Mouse (Mus musculus) kidney, embryonic 15.5 days (tissue): ENCODE measurements around the gene H2afx. TPM values are rescaled to one million over a fixed set of nuclear protein-coding genes. Genes with fewer than 3 reads are reported as not detected.
"Not testable (repeated sequence)": the region's sequence is repeated elsewhere in the genome, so short reads cannot be mapped to it uniquely, and the experiment has no call there.

Experiments used
- ATAC-seq: fragments of 200-750 bp; cut with Nextera tagmentation; replicated peaks from 2 replicates; pipeline ENCODE4 v1.8.0; 2017; ENCODE audit warnings: moderate TSS enrichment; ENCODE audit not compliant: low FRiP score
- H3K27ac ChIP-seq: fragments of 300-500 bp; sonication (generic); 2 replicates; pipeline ENCODE4 v1.5.1; 2015; ENCODE audit warnings: mild to moderate bottlenecking, inconsistent platforms
- H3K27me3 ChIP-seq: fragments of 300-500 bp; sonication (generic); 2 replicates; pipeline ENCODE4 v1.6.1; 2015; ENCODE audit warnings: inconsistent platforms
- H3K36me3 ChIP-seq: fragments of 300-500 bp; sonication (generic); 2 replicates; pipeline ENCODE4 v1.6.1; 2015; ENCODE audit warnings: inconsistent platforms
- H3K4me1 ChIP-seq: fragments of 300-500 bp; sonication (generic); 2 replicates; pipeline ENCODE4 v1.6.1; 2015; ENCODE audit warnings: inconsistent platforms
- H3K4me2 ChIP-seq: fragments of 300-500 bp; sonication (generic); 2 replicates; pipeline ENCODE4 v1.6.1; 2015; ENCODE audit warnings: moderate library complexity, mild to moderate bottlenecking, inconsistent platforms
- H3K4me3 ChIP-seq: fragments of 300-500 bp; sonication (generic); replicated peaks from 2 replicates; pipeline ENCODE4 v1.5.1; 2015; ENCODE audit warnings: mild to moderate bottlenecking, inconsistent platforms
- H3K9ac ChIP-seq: fragments of 300-500 bp; sonication (generic); 2 replicates; pipeline ENCODE4 v1.6.1; 2015; ENCODE audit warnings: mild to moderate bottlenecking, inconsistent platforms
- H3K9me3 ChIP-seq: fragments of 300-500 bp; sonication (generic); replicated peaks from 2 replicates; pipeline ENCODE4 v1.6.1; 2016; ENCODE audit warnings: inconsistent platforms
- WGBS: fragments of 180-500 bp; shearing (Covaris S2); methylation state at CpG from one replicate; pipeline ENCODE4 v1.1.7; 2015; ENCODE audit warnings: mixed read lengths; 5-methylcytosine and 5-hydroxymethylcytosine counted together
- microRNA-seq: library from miRNA; unstranded; fragments of <30 nt; microRNA quantifications from one replicate; pipeline ENCODE4, GENCODE M21; 2016
- polyA plus RNA-seq: library from polyadenylated mRNA; unstranded; fragments of >200 nt; fragmentation: Nextera tagmentation; extraction: Ambion mirVana; gene quantifications from 2 replicates; pipeline ENCODE4 v1.2.1, GENCODE M21; 2015

Gene H2afx
- polyA plus RNA-seq, 1 experiment from 2014 or later = 426 TPM

DNA sequence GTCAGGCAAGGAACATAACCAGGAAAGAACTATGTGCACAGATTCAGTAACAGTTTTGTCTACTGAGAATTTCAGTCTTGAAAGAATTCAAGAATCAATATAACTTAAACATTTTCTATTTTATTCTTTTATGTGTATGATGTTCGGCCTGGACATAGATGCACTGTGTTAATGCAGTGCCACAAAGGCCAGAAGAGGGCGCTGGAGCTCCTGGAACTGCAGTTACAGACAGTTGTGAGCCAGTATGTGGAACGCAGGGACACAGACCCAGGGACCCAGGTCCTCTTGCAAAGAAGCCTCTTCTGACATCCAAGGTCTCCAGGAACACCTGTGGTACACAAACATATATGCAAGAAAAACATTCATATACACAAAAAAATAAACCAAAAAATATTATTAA, 30.0 kb downstream of the H2afx start:
- Histone ChIP-seq H3K4me3 (no peak overlapping the region), H3K9ac (no peak overlapping the region), H3K36me3 (peaks cover 5% of the 10 kb centered on the region), H3K27ac (no peak overlapping the region), H3K4me2 (no peak overlapping the region), H3K9me3 (no peaks in the 10 kb centered on the region), H3K27me3 (no peaks in the 10 kb centered on the region), H3K4me1 (peaks cover 8% of the 10 kb centered on the region)
- WGBS = 59% methylated on average over 3 of the region's 3 CpGs
- no peak for ATAC-seq

DNA sequence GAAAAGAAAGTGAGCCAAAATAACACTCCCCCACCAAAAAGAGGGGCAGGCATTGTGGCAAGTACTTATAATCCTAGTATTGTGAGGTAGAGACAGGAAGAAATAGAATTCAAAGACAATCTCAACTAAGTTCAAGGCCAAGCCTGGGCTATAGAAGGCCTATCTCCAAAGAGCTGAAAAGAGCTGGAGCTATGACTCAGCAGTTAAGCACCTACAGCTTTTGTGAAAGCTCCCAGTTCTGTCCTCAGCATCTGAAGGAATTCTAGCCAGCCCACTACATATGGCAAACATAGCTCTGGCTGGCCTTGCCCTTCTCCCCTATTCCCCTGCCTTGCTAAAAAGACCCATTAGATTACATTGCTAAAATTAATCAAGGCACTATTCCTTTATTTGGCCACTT, 38.9 kb downstream of the H2afx start:
- Histone ChIP-seq H3K4me3 (no peak overlapping the region), H3K9ac (no peak overlapping the region), H3K27me3 (no peaks in the 10 kb centered on the region), H3K36me3 (no peaks in the 10 kb centered on the region), H3K9me3 (no peaks in the 10 kb centered on the region), H3K4me2 (no peak overlapping the region), H3K4me1 (peaks cover 4% of the 10 kb centered on the region), H3K27ac (no peak overlapping the region)
- ATAC-seq = no peak

DNA sequence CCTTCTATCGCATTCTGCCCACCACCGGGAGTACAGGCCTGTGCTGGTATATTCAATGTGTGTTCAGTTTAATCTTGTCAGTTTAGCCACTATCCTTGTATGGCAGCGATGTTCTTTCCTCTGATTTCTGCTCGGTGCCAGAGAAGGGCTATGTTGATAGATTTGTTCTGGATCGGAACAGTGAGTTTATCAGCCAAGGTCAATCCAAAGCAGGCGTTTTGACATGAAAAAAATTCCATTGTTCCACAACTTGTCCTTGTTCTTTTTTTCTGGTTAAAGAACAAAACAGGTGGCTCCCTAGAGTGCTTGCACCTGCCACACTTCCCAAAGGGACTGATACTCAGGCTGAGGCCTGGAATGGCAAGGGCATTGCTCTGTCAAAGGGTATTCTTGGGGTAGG, 41.6 kb downstream of the H2afx start:
- Histone ChIP-seq H3K4me1 (peaks cover 21% of the 10 kb centered on the region), H3K36me3 (peaks cover 6% of the 10 kb centered on the region), H3K4me3 (no peak overlapping the region), H3K27me3 (no peaks in the 10 kb centered on the region), H3K9ac (no peak overlapping the region), H3K4me2 (no peak overlapping the region), H3K27ac (no peak overlapping the region), H3K9me3 (no peaks in the 10 kb centered on the region)
- WGBS = 89% methylated on average over 6 of the region's 6 CpGs
- no peak for ATAC-seq

DNA sequence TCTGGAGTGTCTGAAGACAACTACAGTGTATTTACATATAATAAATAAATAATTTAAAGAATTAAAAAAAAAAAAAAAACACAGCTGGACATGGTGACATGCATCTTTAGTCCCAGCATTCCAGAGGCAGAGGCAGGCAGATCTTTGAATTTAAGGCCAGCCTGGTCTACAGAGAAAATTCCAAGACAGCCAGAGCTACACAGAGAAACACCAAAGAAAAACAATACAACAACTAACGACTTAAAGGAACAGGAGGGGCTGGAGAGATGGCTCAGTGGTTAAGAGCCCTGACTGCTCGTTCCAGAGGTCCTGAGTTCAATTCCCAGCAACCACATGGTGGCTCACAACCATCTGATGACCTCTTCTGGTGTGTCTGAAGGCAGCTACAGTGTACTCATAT, 42.8 kb downstream of the H2afx start:
- ATAC-seq, H3K9ac ChIP-seq, H3K27ac ChIP-seq, H3K27me3 ChIP-seq, H3K4me3 ChIP-seq, H3K4me2 ChIP-seq, H3K9me3 ChIP-seq: not testable (repeated sequence)
- WGBS = 81% methylated on average over 2 of the region's 2 CpGs
- Histone ChIP-seq H3K4me1 (peaks cover 21% of the 10 kb centered on the region), H3K36me3 (peaks cover 18% of the 10 kb centered on the region)

DNA sequence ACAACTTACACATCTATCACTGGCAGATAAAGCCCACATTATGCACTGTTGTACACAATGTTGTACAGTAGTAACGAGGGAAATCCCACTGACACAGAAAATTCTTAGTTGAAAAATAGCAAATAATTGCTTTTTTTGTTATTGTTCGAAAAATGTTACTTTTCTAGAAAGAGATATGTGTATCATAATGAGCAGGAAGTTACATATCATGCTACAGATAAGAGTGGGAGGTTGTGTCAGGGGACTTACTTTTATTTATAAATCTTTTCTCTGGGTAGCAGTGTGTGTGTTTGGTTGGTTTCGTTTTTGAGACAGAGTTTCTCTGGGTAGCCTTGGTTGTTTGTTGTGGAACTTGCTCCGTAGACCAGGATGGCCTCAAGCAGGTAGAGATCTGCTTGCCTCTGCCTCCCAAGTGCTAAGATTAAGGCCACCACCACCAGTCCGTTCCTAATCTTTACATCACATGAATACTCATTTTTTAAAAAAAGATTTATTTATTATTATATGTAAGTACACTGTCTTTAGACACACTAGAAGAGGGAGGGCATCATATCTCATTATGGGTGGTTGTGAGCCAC, 43.7 kb downstream of the H2afx start:
- Histone ChIP-seq H3K9ac (peak overlapping the region; percentile 65), H3K4me3 (peak overlapping the region; percentile 77), H3K4me1 (peaks cover 21% of the 10 kb centered on the region), H3K27ac (peak overlapping the region; percentile 83), H3K36me3 (peaks cover 27% of the 10 kb centered on the region), H3K9me3 (no peaks in the 10 kb centered on the region), H3K27me3 (no peaks in the 10 kb centered on the region), H3K4me2 (peak overlapping the region; percentile 76)
- ATAC-seq = no peak
- 84% methylated on average over 5 of the region's 5 CpGs for WGBS

DNA sequence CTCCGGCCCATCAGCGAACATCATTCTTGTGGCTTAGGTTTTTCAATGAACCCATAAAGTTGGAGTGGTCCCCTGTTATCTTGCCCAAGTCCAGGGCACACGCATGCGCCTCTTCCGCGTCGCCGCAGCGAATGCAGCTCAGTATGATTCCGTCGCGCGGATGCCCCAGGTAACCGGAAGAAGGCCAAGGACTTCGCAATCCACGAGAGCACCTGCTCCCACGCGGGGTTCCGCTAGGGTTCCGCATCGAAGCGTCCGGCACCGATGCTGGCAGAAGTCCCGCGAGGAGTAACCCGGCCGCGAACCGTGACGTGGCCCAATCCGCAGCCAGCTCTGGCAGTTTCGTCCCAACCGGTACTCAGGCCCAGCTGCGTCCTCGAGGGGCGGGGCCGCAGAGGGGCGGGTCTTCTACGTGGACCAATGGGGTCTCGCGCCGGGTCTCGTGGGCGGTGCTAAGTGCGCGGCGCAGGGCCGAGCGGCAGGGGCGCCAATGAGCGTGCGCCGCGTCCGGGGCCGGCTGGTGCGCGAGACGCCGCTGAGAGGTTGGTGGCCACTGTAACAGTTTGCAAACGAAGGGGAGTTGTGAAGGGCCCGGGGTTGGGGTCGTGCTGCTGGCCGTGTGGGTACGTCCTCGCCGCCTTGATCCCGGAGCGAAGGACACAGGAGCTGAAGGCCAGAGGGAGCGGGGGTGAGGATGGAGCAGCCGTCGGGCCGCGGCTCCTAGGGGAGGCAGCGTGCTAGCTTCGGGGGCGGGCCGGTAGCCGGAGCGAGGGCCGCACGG, 44.8 kb downstream of the H2afx start, which contains the start of gene Hyou1:
Hyou1 (plus strand) TSS at position 437 of the 781 bp plus-strand sequence.
- ATAC-seq = peak; percentile 98
- Histone ChIP-seq H3K4me3 (peak within 1 kb of the TSS; percentile 77), H3K4me1 (peaks cover 21% of the 10 kb centered on the region), H3K27ac (peak within 1 kb of the TSS; percentile 87), H3K4me2 (peak within 1 kb of the TSS; percentile 76), H3K9ac (peak within 1 kb of the TSS; percentile 91), H3K27me3 (no peaks in the 10 kb centered on the region), H3K9me3 (no peaks in the 10 kb centered on the region), H3K36me3 (peaks cover 37% of the 10 kb centered on the region)
- WGBS = under 1% methylated on average over 83 of the region's 83 CpGs

DNA sequence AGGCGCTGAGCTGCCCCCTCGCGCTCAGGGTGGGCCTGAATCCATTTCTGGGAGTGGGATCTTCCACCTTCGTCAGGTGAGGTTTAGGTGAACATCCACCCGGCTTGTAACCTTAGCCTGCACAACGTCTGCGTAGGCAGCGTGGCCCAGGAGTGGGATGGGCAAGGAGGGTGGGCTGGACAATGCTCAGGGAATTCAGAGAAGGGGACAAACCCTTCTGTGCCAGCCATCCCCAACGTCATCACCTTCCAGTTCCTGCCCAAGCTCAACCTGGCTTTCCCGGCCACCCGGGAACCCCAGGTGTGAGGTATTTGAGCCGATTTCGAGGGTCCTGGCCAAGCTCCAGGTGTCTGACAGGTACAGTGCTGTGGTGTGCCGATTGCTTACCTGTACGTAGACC, 45.4 kb downstream of the H2afx start:
- ATAC-seq = peak; percentile 27
- no peaks in the 10 kb centered on the region for H3K9me3 ChIP-seq
- WGBS = 9% methylated on average over 15 of the region's 15 CpGs

DNA sequence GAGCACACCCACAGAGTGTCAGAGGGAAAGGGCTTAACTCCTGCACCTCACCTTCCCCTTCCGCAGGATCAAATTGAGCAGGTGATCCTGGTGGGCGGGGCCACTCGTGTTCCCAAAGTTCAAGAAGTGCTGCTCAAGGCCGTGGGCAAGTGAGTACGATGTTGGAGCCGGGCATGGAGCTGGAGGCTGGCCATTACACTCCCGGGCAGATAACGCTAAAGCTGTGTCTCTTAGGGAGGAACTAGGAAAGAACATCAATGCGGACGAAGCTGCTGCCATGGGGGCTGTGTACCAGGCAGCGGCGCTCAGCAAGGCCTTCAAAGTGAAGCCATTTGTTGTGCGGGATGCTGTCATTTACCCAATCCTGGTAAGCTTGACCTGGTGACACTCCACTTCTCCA, 50.1 kb downstream of the H2afx start:
- Histone ChIP-seq H3K27me3 (no peaks in the 10 kb centered on the region), H3K27ac (no peak overlapping the region), H3K9ac (no peak overlapping the region), H3K4me3 (no peak overlapping the region), H3K4me2 (no peak overlapping the region), H3K36me3 (peaks cover 90% of the 10 kb centered on the region), H3K4me1 (peaks cover 13% of the 10 kb centered on the region), H3K9me3 (no peaks in the 10 kb centered on the region)
- ATAC-seq = no peak
- 87% methylated on average over 13 of the region's 13 CpGs for WGBS

More for the DNA sequence above, 45.4 kb downstream of the H2afx start:
- Histone ChIP-seq H3K36me3 (peaks cover 43% of the 10 kb centered on the region), H3K4me3 (peak overlapping the region; percentile 77), H3K4me2 (peak overlapping the region; percentile 76), H3K27ac (peak overlapping the region; percentile 87), H3K27me3 (no peaks in the 10 kb centered on the region), H3K9ac (peak overlapping the region; percentile 91), H3K4me1 (peaks cover 21% of the 10 kb centered on the region)

Small RNA genes within 50 kb of the gene (microRNA-seq; reads per million reads assigned to microRNA genes)
- not detected for gene Gm44335

Other genes with a start within 250 kb of the H2afx start
- gene Mfrp, start 233.0 kb upstream of the H2afx start, polyA plus RNA-seq = 0.13 TPM in 1 of 2 replicates, not detected in the other
- gene C1qtnf5, start 227.4 kb upstream of the H2afx start, polyA plus RNA-seq = 4.5 and 5.2 TPM in 2 replicates
- gene Gm49380, start 221.2 kb upstream of the H2afx start, polyA plus RNA-seq = 0.17 and 0.21 TPM in 2 replicates
- gene Rnf26, start 221.2 kb upstream of the H2afx start, polyA plus RNA-seq = 70.9 and 78.3 TPM in 2 replicates
- gene Mcam, start 200.2 kb upstream of the H2afx start, polyA plus RNA-seq = 44.2 and 47.0 TPM in 2 replicates
- gene Cbl, start 100.6 kb upstream of the H2afx start, polyA plus RNA-seq = 18.6 and 22.9 TPM in 2 replicates
- gene Ccdc153, start 94.0 kb upstream of the H2afx start, polyA plus RNA-seq = not detected in 2 replicates
- gene Pdzd3, start 83.2 kb upstream of the H2afx start, polyA plus RNA-seq = 7.8 and 8.5 TPM in 2 replicates
- 6.5 and 7.9 TPM in 2 replicates for gene Nlrx1, start 66.1 kb upstream of the H2afx start, polyA plus RNA-seq
- gene Abcg4, start 46.1 kb upstream of the H2afx start, polyA plus RNA-seq = 2.5 and 3.4 TPM in 2 replicates
- gene Hinfp, start 29.0 kb upstream of the H2afx start, polyA plus RNA-seq = 27.1 and 27.9 TPM in 2 replicates
- 6.6 and 8.8 TPM in 2 replicates for gene C2cd2l, start 14.4 kb upstream of the H2afx start, polyA plus RNA-seq
- 41.7 and 46.7 TPM in 2 replicates for gene Dpagt1, start 8.7 kb upstream of the H2afx start, polyA plus RNA-seq
- gene Hmbs, start 9.5 kb downstream of the H2afx start, polyA plus RNA-seq = 126 and 145 TPM in 2 replicates
- gene Vps11, start 27.0 kb downstream of the H2afx start, polyA plus RNA-seq = 30.4 and 32.9 TPM in 2 replicates
- gene Hyou1, start 44.8 kb downstream of the H2afx start, polyA plus RNA-seq = 43.9 and 48.2 TPM in 2 replicates
- gene Slc37a4, start 62.2 kb downstream of the H2afx start, polyA plus RNA-seq = 47.5 and 48.4 TPM in 2 replicates
- 1,882 and 2,019 TPM in 2 replicates for gene Rps25, start 72.4 kb downstream of the H2afx start, polyA plus RNA-seq
- gene Trappc4, start 72.9 kb downstream of the H2afx start, polyA plus RNA-seq = 135 and 138 TPM in 2 replicates
- 29.1 and 30.9 TPM in 2 replicates for gene Ccdc84, start 83.9 kb downstream of the H2afx start, polyA plus RNA-seq
- not detected in 2 replicates for gene Foxr1, start 106.4 kb downstream of the H2afx start, polyA plus RNA-seq
- 0.60 and 2.5 TPM in 2 replicates for gene Upk2, start 120.3 kb downstream of the H2afx start, polyA plus RNA-seq
- 11.3 and 11.7 TPM in 2 replicates for gene Bcl9l, start 148.1 kb downstream of the H2afx start, polyA plus RNA-seq
- gene Cxcr5, start 227.2 kb downstream of the H2afx start, polyA plus RNA-seq = not detected in 2 replicates